Mouse (Mus musculus) ovary, postnatal 10 days (tissue): ENCODE measurements around the gene Bloc1s6.

Experiments
- DNase-seq: peaks from one replicate; pipeline ENCODE4 v3.0.0; 2022; ENCODE audit warnings: low spot score

The Bloc1s6 gene

GRCm38 (mm10) chr2:122765071-122765793 lies 26.9 kb downstream of the Bloc1s6 start, which contains the start of gene Sqor:
TSS of gene Sqor (plus strand) at chr2:122765237.
- DNase-seq = peak; percentile 57

GRCm38 (mm10) chr2:122765794-122766145 lies 27.5 kb downstream of the Bloc1s6 start:
- no peak for DNase-seq

GRCm38 (mm10) chr2:122771002-122771401 lies 32.7 kb downstream of the Bloc1s6 start:
- no peak for DNase-seq

- DNase-seq = no peak
Measured at GRCm38 (mm10) chr2:122772899-122773298, 34.6 kb downstream of the Bloc1s6 start.

- no peak for DNase-seq
Measured at GRCm38 (mm10) chr2:122775491-122775890, 37.2 kb downstream of the Bloc1s6 start.

GRCm38 (mm10) chr2:122776823-122777222 lies 38.5 kb downstream of the Bloc1s6 start:
- no peak for DNase-seq

GRCm38 (mm10) chr2:122779967-122780366 lies 41.7 kb downstream of the Bloc1s6 start:
- DNase-seq = no peak

GRCm38 (mm10) chr2:122780447-122780846 lies 42.1 kb downstream of the Bloc1s6 start:
- DNase-seq = no peak

GRCm38 (mm10) chr2:122781590-122782356 lies 43.5 kb downstream of the Bloc1s6 start:
- DNase-seq = no peak

GRCm38 (mm10) chr2:122783730-122784129 lies 45.4 kb downstream of the Bloc1s6 start:
- DNase-seq = no peak

- no peak for DNase-seq
Measured at GRCm38 (mm10) chr2:122784701-122785100, 46.4 kb downstream of the Bloc1s6 start.

GRCm38 (mm10) chr2:122786167-122786566 lies 47.9 kb downstream of the Bloc1s6 start:
- DNase-seq = no peak

GRCm38 (mm10) chr2:122789311-122789710 lies 51.0 kb downstream of the Bloc1s6 start:
- no peak for DNase-seq

- DNase-seq = no peak
Measured at GRCm38 (mm10) chr2:122789730-122790129, 51.4 kb downstream of the Bloc1s6 start.
